Mouse (Mus musculus): Measurements from ENCODE around the gene Pdk1. TPM values are rescaled to one million over a fixed set of nuclear protein-coding genes. Genes with fewer than 3 reads are reported as not detected.

Gene Pdk1
- total and polyA plus RNA-seq, 2 experiments, result 42.3 to 77.5 TPM

GRCm38 (mm10) chr2:71874836-71875235 lies 1.8 kb downstream of the Pdk1 start:
- Histone ChIP-seq H3K27ac (replicated peaks; ENCODE audit: insufficient read depth, low read depth, low read length) (no peak overlapping the region), H3K36me3 (ENCODE audit: control insufficient read depth, insufficient read depth, low read length) (peaks cover 3% of the 10 kb centered on the region; the same call in 1 of the 2 replicates), H3K79me2 (ENCODE audit: control insufficient read depth, insufficient read depth, low read length) (peaks cover 3% of the 10 kb centered on the region; the same call in 1 of the 2 replicates), H3K4me1 (ENCODE audit: control insufficient read depth, insufficient read depth, low read length) (peaks cover 18% of the 10 kb centered on the region), H3K4me3 (ENCODE audit: insufficient read depth, low read depth, low read length) (no peak overlapping the region), H3K9ac (ENCODE audit: low read depth, low read length) (no peak overlapping the region), H3K27me3 (ENCODE audit: control insufficient read depth, insufficient read depth, low read length) (no peaks in the 10 kb centered on the region)
- TF ChIP-seq CTCF (IDR thresholded peaks at IDR 0.05; ENCODE audit: low read depth, low read length) (no peak), POLR2A (IDR thresholded peaks at IDR 0.05; ENCODE audit: extremely low read depth, insufficient read depth, low read length) (no peak)
- no peak for DNase-seq (ENCODE audit: extremely low read depth, low read depth, low spot score)
- WGBS, result 80% methylated on average over 2 of the region's 2 CpGs

GRCm38 (mm10) chr2:71877865-71878264 lies 4.8 kb downstream of the Pdk1 start:
- peaks cover 13% of the 10 kb centered on the region for H3K4me1 ChIP-seq (ENCODE audit: control insufficient read depth, insufficient read depth, low read length)
- H3K9ac ChIP-seq (ENCODE audit: low read depth, low read length), result no peak overlapping the region
- H3K27ac ChIP-seq (replicated peaks; ENCODE audit: insufficient read depth, low read depth, low read length), result no peak overlapping the region
- 67% methylated on average over 4 of the region's 4 CpGs for WGBS
- no peak overlapping the region for H3K4me3 ChIP-seq (ENCODE audit: insufficient read depth, low read depth, low read length)
- no peak for TF ChIP-seq CTCF (IDR thresholded peaks at IDR 0.05; ENCODE audit: low read depth, low read length)
- TF ChIP-seq POLR2A (IDR thresholded peaks at IDR 0.05; ENCODE audit: extremely low read depth, insufficient read depth, low read length), result no peak
- DNase-seq (ENCODE audit: extremely low read depth, low read depth, low spot score), result peak; percentile 92
- H3K27me3 ChIP-seq (ENCODE audit: control insufficient read depth, insufficient read depth, low read length), result no peaks in the 10 kb centered on the region
- H3K79me2 ChIP-seq (ENCODE audit: control insufficient read depth, insufficient read depth, low read length), result peaks cover 3% of the 10 kb centered on the region; the same call in 1 of the 2 replicates
- peaks cover 15% of the 10 kb centered on the region; the same call in 1 of the 2 replicates for H3K36me3 ChIP-seq (ENCODE audit: control insufficient read depth, insufficient read depth, low read length)

DNA sequence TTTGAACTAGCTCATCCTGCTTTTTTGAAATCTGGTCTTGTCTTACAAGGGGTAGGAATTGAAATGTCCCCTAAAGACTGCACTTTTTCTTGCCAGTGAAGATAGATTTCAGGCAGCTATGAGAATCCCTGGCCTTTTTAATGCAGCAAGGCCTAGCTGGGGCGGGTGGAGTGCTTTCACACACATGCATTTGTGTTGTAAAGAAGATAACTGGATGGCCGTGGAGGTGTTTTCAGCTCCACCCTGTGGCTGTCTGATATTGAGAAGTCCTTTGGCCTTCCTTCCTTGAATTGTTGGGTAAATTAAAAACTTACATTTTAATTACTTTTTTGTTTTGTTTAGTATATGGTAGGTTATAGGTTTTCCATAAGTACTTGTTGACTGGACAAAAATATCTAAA lies 5.4 kb downstream of the Pdk1 start:
- Histone ChIP-seq H3K9ac (ENCODE audit: low read depth, low read length) (no peak overlapping the region), H3K27me3 (ENCODE audit: control insufficient read depth, insufficient read depth, low read length) (no peaks in the 10 kb centered on the region), H3K4me1 (ENCODE audit: control insufficient read depth, insufficient read depth, low read length) (peaks cover 13% of the 10 kb centered on the region), H3K27ac (replicated peaks; ENCODE audit: insufficient read depth, low read depth, low read length) (no peak overlapping the region), H3K79me2 (ENCODE audit: control insufficient read depth, insufficient read depth, low read length) (peaks cover 3% of the 10 kb centered on the region; the same call in 1 of the 2 replicates), H3K36me3 (ENCODE audit: control insufficient read depth, insufficient read depth, low read length) (peaks cover 18% of the 10 kb centered on the region), H3K4me3 (ENCODE audit: insufficient read depth, low read depth, low read length) (no peak overlapping the region)
- TF ChIP-seq POLR2A (IDR thresholded peaks at IDR 0.05; ENCODE audit: extremely low read depth, insufficient read depth, low read length) (no peak), CTCF (IDR thresholded peaks at IDR 0.05; ENCODE audit: low read depth, low read length) (no peak)
- 74% methylated on average over 2 of the region's 2 CpGs for WGBS
- DNase-seq (ENCODE audit: extremely low read depth, low read depth, low spot score), result no peak

DNA sequence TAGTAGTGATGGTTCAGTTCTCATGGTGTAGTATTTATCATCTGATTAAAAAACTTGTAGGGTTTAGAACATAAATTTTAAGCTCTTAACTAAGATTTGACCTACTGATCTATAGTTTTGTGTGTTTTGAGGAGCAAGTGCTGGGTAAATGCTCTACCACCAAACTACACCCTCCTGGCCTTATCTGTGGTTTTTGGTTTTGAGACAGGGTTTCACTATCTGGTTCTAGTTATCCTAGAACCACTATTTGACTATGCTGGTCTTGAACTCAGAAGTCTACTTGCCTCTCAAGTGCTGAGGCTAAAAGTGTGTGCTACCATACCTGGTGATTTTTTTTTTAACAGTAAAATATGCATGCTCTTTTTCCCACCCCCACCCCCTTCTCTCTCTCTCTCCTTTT lies 5.9 kb downstream of the Pdk1 start:
- Histone ChIP-seq H3K27me3 (ENCODE audit: control insufficient read depth, insufficient read depth, low read length) (no peaks in the 10 kb centered on the region), H3K9ac (ENCODE audit: low read depth, low read length) (no peak overlapping the region), H3K4me1 (ENCODE audit: control insufficient read depth, insufficient read depth, low read length) (peaks cover 13% of the 10 kb centered on the region), H3K79me2 (ENCODE audit: control insufficient read depth, insufficient read depth, low read length) (peaks cover 3% of the 10 kb centered on the region; the same call in 1 of the 2 replicates), H3K27ac (replicated peaks; ENCODE audit: insufficient read depth, low read depth, low read length) (no peak overlapping the region), H3K36me3 (ENCODE audit: control insufficient read depth, insufficient read depth, low read length) (peaks cover 23% of the 10 kb centered on the region), H3K4me3 (ENCODE audit: insufficient read depth, low read depth, low read length) (no peak overlapping the region)
- DNase-seq (ENCODE audit: extremely low read depth, low read depth, low spot score), result no peak
- no peak for TF ChIP-seq POLR2A (IDR thresholded peaks at IDR 0.05; ENCODE audit: extremely low read depth, insufficient read depth, low read length)
- TF ChIP-seq CTCF (IDR thresholded peaks at IDR 0.05; ENCODE audit: low read depth, low read length), result no peak

DNA sequence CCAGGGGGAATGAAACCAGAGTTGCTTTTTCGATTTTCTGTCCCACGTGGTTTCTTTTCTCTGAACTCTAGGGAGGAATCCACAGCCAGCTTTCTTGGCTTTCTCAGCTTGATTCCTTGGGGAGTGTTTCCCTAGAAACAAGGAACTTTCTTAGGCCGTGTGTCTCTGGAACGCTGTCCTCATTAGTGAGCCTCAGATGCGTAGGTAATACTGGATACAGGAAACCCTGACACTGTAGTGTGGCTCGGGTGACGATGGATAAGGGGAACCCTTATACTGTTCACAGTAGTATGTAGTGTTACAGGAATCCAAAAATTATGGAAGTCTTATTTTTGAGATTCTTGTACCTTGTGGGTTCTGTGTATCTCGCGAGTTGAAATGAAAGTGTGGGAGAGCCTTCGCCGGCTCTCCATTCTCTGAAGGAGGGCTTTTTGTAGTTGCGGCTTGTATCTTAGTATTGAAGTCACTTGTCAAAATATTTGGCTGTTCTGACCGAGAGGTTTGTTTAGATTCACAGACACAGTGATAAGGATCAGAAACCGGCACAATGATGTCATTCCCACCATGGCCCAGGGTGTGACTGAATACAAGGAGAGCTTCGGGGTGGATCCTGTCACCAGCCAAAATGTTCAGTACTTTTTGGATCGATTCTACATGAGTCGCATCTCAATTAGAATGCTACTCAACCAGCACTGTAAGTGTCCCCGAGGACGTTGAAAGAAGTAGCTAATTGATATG lies 10.1 kb downstream of the Pdk1 start:
- Histone ChIP-seq H3K27me3 (ENCODE audit: control insufficient read depth, insufficient read depth, low read length) (no peaks in the 10 kb centered on the region), H3K9ac (ENCODE audit: low read depth, low read length) (no peak overlapping the region), H3K36me3 (ENCODE audit: control insufficient read depth, insufficient read depth, low read length) (peaks cover 46% of the 10 kb centered on the region), H3K27ac (replicated peaks; ENCODE audit: insufficient read depth, low read depth, low read length) (no peak overlapping the region), H3K79me2 (ENCODE audit: control insufficient read depth, insufficient read depth, low read length) (no peaks in the 10 kb centered on the region), H3K4me1 (ENCODE audit: control insufficient read depth, insufficient read depth, low read length) (no peaks in the 10 kb centered on the region), H3K4me3 (ENCODE audit: insufficient read depth, low read depth, low read length) (no peak overlapping the region)
- DNase-seq (ENCODE audit: extremely low read depth, low read depth, low spot score), result no peak
- TF ChIP-seq CTCF (IDR thresholded peaks at IDR 0.05; ENCODE audit: low read depth, low read length) (no peak), POLR2A (IDR thresholded peaks at IDR 0.05; ENCODE audit: extremely low read depth, insufficient read depth, low read length) (no peak)
- 91% methylated on average over 19 of the region's 19 CpGs for WGBS

DNA sequence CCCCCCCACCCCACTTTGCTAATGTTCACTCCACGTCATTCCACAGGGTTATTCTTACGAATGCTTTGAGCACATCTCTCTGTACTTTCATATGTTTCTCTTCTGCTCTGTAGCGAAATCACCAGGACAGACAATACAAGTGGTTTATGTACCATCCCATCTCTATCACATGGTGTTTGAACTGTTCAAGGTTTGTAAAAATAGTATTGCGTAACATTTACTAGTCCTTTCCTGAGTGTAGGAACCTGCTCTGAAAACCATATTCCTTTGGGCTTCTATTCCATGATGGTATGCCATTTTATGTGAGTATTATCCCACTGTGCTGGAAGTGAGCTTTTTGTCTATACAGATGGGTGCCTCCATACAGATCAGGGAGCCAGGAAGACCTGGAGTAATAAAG lies 14.2 kb downstream of the Pdk1 start:
- no peak overlapping the region for H3K4me3 ChIP-seq (ENCODE audit: insufficient read depth, low read depth, low read length)
- no peaks in the 10 kb centered on the region for H3K4me1 ChIP-seq (ENCODE audit: control insufficient read depth, insufficient read depth, low read length)
- H3K9ac ChIP-seq (ENCODE audit: low read depth, low read length), result no peak overlapping the region
- 86% methylated on average over 4 of the region's 4 CpGs for WGBS
- TF ChIP-seq CTCF (IDR thresholded peaks at IDR 0.05; ENCODE audit: low read depth, low read length), result no peak
- no peak for TF ChIP-seq POLR2A (IDR thresholded peaks at IDR 0.05; ENCODE audit: extremely low read depth, insufficient read depth, low read length)
- no peaks in the 10 kb centered on the region for H3K79me2 ChIP-seq (ENCODE audit: control insufficient read depth, insufficient read depth, low read length)
- DNase-seq (ENCODE audit: extremely low read depth, low read depth, low spot score), result peak; percentile 53
- H3K27ac ChIP-seq (replicated peaks; ENCODE audit: insufficient read depth, low read depth, low read length), result no peak overlapping the region
- no peaks in the 10 kb centered on the region for H3K27me3 ChIP-seq (ENCODE audit: control insufficient read depth, insufficient read depth, low read length)
- H3K36me3 ChIP-seq (ENCODE audit: control insufficient read depth, insufficient read depth, low read length), result peaks cover 52% of the 10 kb centered on the region
